Mouse (Mus musculus): ENCODE data around the gene Lap3.

The Lap3 gene

GRCm38 (mm10) chr5:45493191-45494092, at the start of gene Lap3:
Lap3 (plus strand) TSS chr5:45493374.
- DNase-seq: peak; percentile 99

GRCm38 (mm10) chr5:45444130-45444832, 48.9 kb upstream of the Lap3 start:
- no peak for DNase-seq

GRCm38 (mm10) chr5:45448676-45449075, 44.5 kb upstream of the Lap3 start:
- DNase-seq: no peak

GRCm38 (mm10) chr5:45449206-45449605, 44.0 kb upstream of the Lap3 start:
- DNase-seq: no peak

GRCm38 (mm10) chr5:45449831-45450716, 43.1 kb upstream of the Lap3 start, which contains the start of gene Qdpr:
Qdpr (minus strand) TSS chr5:45450236.
- DNase-seq: peak; percentile 97

GRCm38 (mm10) chr5:45453451-45453850, 39.7 kb upstream of the Lap3 start, which contains the start of gene Clrn2:
Clrn2 (plus strand) TSS chr5:45453751.
- DNase-seq: no peak

- DNase-seq: no peak
Measured at GRCm38 (mm10) chr5:45454456-45454855, 38.7 kb upstream of the Lap3 start.

- DNase-seq: no peak
Measured at GRCm38 (mm10) chr5:45472880-45473450, 20.2 kb upstream of the Lap3 start.

GRCm38 (mm10) chr5:45473521-45473920, 19.7 kb upstream of the Lap3 start:
- DNase-seq: no peak

- peak; percentile 57 for DNase-seq
Measured at GRCm38 (mm10) chr5:45474215-45474614, 19.0 kb upstream of the Lap3 start.

- no peak for DNase-seq
Measured at GRCm38 (mm10) chr5:45474758-45475157, 18.4 kb upstream of the Lap3 start.

GRCm38 (mm10) chr5:45475771-45476170, 17.4 kb upstream of the Lap3 start:
- DNase-seq: no peak

GRCm38 (mm10) chr5:45476288-45476687, 16.9 kb upstream of the Lap3 start:
- no peak for DNase-seq

GRCm38 (mm10) chr5:45477601-45478000, 15.6 kb upstream of the Lap3 start:
- DNase-seq: no peak

GRCm38 (mm10) chr5:45480066-45480465, 13.1 kb upstream of the Lap3 start:
- DNase-seq: no peak

- DNase-seq: no peak
Measured at GRCm38 (mm10) chr5:45481125-45481524, 12.0 kb upstream of the Lap3 start.

- DNase-seq: no peak
Measured at GRCm38 (mm10) chr5:45482607-45483006, 10.6 kb upstream of the Lap3 start.

- DNase-seq: no peak
Measured at GRCm38 (mm10) chr5:45483654-45484053, 9.5 kb upstream of the Lap3 start.

GRCm38 (mm10) chr5:45491776-45492175, 1.4 kb upstream of the Lap3 start:
- no peak for DNase-seq

GRCm38 (mm10) chr5:45494093-45494755, 1.1 kb downstream of the Lap3 start:
- no peak for DNase-seq

GRCm38 (mm10) chr5:45495429-45495975, 2.3 kb downstream of the Lap3 start:
- no peak for DNase-seq

GRCm38 (mm10) chr5:45496042-45496441, 2.9 kb downstream of the Lap3 start:
- no peak for DNase-seq
